Mouse (Mus musculus) cerebellum, adult 2 months (tissue): Measurements from ENCODE around the gene Sec22b. TPM values are rescaled to one million over a fixed set of nuclear protein-coding genes. Genes with fewer than 3 reads are reported as not detected.

Experiments used
- DNase-seq, 2 experiments: peaks; one replicate each; pipeline ENCODE4 v3.0.0; 2021
- H3K27ac ChIP-seq: fragments of 200-500 bp; 2 replicates; pipeline ENCODE4 v1.5.1; 2012; ENCODE audit warnings: low read length, control low read depth, inconsistent platforms; ENCODE audit not compliant: insufficient read depth
- H3K27me3 ChIP-seq: fragments of 200-500 bp; 2 replicates; pipeline ENCODE4 v1.6.1; 2012; ENCODE audit warnings: inconsistent platforms, mild to moderate bottlenecking, low read length, moderate library complexity; ENCODE audit not compliant: control insufficient read depth, insufficient read depth
- H3K4me1 ChIP-seq: fragments of 200-500 bp; 2 replicates; pipeline ENCODE4 v1.6.1; 2011; ENCODE audit warnings: low read length; ENCODE audit not compliant: control insufficient read depth, insufficient read depth
- H3K4me3 ChIP-seq: fragments of 200-500 bp; replicated peaks from 2 replicates; pipeline ENCODE3; 2011; ENCODE audit warnings: mild to moderate bottlenecking, low read depth, low read length, control low read depth; ENCODE audit not compliant: insufficient read depth
- CTCF ChIP-seq: fragments of 200-500 bp; IDR thresholded peaks from 2 replicates; pipeline ENCODE4 v1.5.1; 2011; ENCODE audit warnings: low read depth, mild to moderate bottlenecking, control low read depth, low read length, moderate library complexity, borderline replicate concordance; ENCODE audit not compliant: insufficient read depth
- POLR2A ChIP-seq: fragments of 200-500 bp; IDR thresholded peaks from 2 replicates; pipeline ENCODE4 v1.6.1; 2011; ENCODE audit warnings: low read length, control low read depth, borderline replicate concordance; ENCODE audit not compliant: insufficient read depth
- WGBS: fragments of 180-500 bp; shearing (Covaris S2); methylation state at CpG from one replicate; pipeline ENCODE4 v1.1.7; 2018; 5-methylcytosine and 5-hydroxymethylcytosine counted together
- polyA plus RNA-seq: library from polyadenylated mRNA; depleted of rRNA; stranded (reverse); fragments of >200 nt; gene quantifications from 2 replicates; pipeline ENCODE4 v1.2.3, GENCODE M21; 2012

Sec22b gene
- polyA plus RNA-seq, 1 experiment = 70.5 TPM

GRCm38 (mm10) chr3:97946439-97946838 lies 45.4 kb downstream of the Sec22b start:
- TF ChIP-seq POLR2A = no peak
- no peak for TF ChIP-seq CTCF
- 67% methylated on average over 4 of the region's 4 CpGs for WGBS
- Histone ChIP-seq H3K27ac (no peak overlapping the region), H3K27me3 (no peaks in the 10 kb centered on the region), H3K4me3 (no peak overlapping the region), H3K4me1 (peaks cover 3% of the 10 kb centered on the region)
- DNase-seq = no peak

- no peak overlapping the region for H3K4me3 ChIP-seq
These were observed 47.5 kb downstream of the Sec22b start for GRCm38 (mm10) chr3:97948518-97948917.

DNA sequence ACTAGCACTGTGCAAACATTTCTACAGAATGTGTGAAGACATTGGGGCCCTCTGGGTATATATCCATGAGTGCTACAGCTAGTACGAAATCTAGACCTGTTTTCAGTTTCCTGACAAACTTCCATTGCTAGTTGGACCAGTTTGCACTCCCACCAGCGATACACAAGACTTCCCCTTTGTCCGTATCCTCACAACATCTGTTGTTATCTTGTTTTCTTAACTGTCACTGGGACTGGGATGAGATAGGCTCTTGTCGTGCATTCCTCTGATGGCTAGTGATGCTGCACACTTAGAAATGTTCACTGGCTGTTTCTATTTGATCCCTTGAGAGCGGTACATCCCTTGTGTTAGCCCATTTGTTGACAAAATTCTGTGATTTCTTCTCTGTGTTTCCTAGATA lies 49.0 kb downstream of the Sec22b start:
- no peaks in the 10 kb centered on the region for H3K4me1 ChIP-seq
- no peak overlapping the region for H3K4me3 ChIP-seq
- no peaks in the 10 kb centered on the region for H3K27me3 ChIP-seq
- TF ChIP-seq CTCF = no peak
- no peak for TF ChIP-seq POLR2A
- 70% methylated on average over 5 of the region's 5 CpGs for WGBS
- no peak for DNase-seq
- H3K27ac ChIP-seq = no peak overlapping the region

More at GRCm38 (mm10) chr3:97948518-97948917, 47.5 kb downstream of the Sec22b start:
- TF ChIP-seq POLR2A = no peak
- TF ChIP-seq CTCF = no peak
- DNase-seq = no peak
- H3K4me1 ChIP-seq = no peaks in the 10 kb centered on the region
- no peaks in the 10 kb centered on the region for H3K27me3 ChIP-seq
- 79% methylated on average over 2 of the region's 2 CpGs for WGBS
- no peak overlapping the region for H3K27ac ChIP-seq

- H3K4me1 ChIP-seq = no peaks in the 10 kb centered on the region
- WGBS = 85% methylated on average over 3 of the region's 3 CpGs
- no peak overlapping the region for H3K4me3 ChIP-seq
- TF ChIP-seq POLR2A (no peak), CTCF (no peak)
- no peak for DNase-seq
- H3K27me3 ChIP-seq = no peaks in the 10 kb centered on the region
- H3K27ac ChIP-seq = no peak overlapping the region
These were observed 50.1 kb downstream of the Sec22b start for GRCm38 (mm10) chr3:97951134-97951533.

DNA sequence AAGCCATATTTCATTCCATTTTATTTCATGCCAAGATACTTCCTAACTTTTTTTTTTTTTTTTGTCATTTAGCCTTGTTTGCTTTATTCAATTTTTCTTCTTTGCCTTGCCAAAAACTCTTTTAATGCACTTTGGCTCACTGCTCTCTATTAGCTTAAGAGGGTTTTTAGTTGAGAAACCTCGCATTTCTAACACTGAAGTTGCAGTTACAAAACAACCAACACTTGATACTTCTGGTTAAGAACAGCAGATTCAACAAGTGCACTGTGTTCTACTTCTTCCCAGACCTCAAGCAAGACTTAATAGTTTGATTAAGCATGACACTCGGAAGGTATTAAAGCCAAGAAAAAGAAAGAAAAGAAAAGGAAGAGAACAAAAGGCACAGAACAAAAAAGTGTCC lies 52.2 kb downstream of the Sec22b start:
- WGBS = 81% methylated on average over 2 of the region's 2 CpGs
- TF ChIP-seq CTCF (no peak), POLR2A (no peak)
- H3K27me3 ChIP-seq = no peaks in the 10 kb centered on the region
- no peaks in the 10 kb centered on the region for H3K4me1 ChIP-seq
- DNase-seq = no peak
- H3K27ac ChIP-seq = no peak overlapping the region
- H3K4me3 ChIP-seq = no peak overlapping the region

DNA sequence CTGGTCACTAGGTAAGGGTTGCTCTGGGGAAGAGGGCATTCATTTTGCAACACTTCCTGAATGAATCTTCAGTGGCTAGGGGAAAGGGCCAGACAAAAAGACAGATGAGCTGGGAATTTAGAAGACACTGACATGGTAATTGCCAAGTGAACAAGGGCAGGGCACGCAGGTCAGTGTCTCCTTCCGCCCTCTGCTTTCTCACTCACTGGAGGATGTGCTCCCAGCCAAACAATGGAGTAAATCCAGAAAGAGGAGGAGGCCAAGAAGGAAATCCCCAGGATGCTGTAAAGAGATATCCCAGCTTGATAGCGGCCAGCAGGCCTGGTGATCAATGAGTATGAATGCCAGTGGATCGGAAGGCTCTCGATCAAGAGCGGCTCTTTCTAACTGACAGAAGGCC lies 55.3 kb downstream of the Sec22b start:
- Histone ChIP-seq H3K4me1 (no peaks in the 10 kb centered on the region), H3K27ac (no peak overlapping the region), H3K27me3 (no peaks in the 10 kb centered on the region), H3K4me3 (no peak overlapping the region)
- 41% methylated on average over 6 of the region's 6 CpGs for WGBS
- DNase-seq = no peak
- TF ChIP-seq CTCF = no peak
- TF ChIP-seq POLR2A = no peak

GRCm38 (mm10) chr3:97956926-97957325 lies 55.9 kb downstream of the Sec22b start:
- no peaks in the 10 kb centered on the region for H3K27me3 ChIP-seq

GRCm38 (mm10) chr3:97960783-97961594 lies 60.0 kb downstream of the Sec22b start:
- 55% methylated on average over 14 of the region's 14 CpGs for WGBS
- TF ChIP-seq CTCF (no peak), POLR2A (no peak)
- Histone ChIP-seq H3K4me3 (no peak overlapping the region), H3K27ac (no peak overlapping the region), H3K27me3 (no peaks in the 10 kb centered on the region), H3K4me1 (no peaks in the 10 kb centered on the region)
- DNase-seq = no peak

More at GRCm38 (mm10) chr3:97956926-97957325, 55.9 kb downstream of the Sec22b start:
- no peaks in the 10 kb centered on the region for H3K4me1 ChIP-seq
- 77% methylated on average over 1 of the region's 1 CpGs for whole genome bisulfite sequencing
- no peak overlapping the region for H3K27ac ChIP-seq
- TF ChIP-seq POLR2A = no peak
- DNase-seq = no peak
- no peak overlapping the region for H3K4me3 ChIP-seq
